Mouse (Mus musculus) retina, postnatal 1 day (tissue): Measurements from ENCODE around the gene Usp2.
"Not testable (repeated sequence)": the region's sequence is repeated elsewhere in the genome, so short reads cannot be mapped to it uniquely, and the experiment has no call there.

ENCODE experiments used
- DNase-seq: peaks from one replicate; pipeline ENCODE4 v3.0.0-alpha.2; 2012

Usp2 gene

DNA sequence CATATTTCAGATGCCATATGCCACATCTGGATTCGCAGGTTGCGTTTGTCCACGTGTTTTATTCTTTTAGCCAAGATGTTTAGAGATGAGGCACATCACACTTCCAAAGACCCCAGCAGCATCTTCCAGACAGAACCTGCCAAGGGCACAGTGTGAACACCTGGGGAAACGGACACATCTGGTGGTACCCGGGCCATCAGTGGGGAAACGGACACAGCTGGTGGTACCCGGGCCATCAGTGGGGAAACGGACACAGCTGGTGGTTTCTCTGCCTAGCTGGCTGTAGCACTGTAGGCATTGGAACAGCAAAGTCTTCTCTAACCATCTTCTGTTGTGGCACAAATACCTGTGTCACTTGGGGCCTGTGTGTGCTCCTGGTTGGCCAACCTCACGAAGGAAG lies 29.0 kb downstream of the Usp2 start:
- DNase-seq: no peak

DNA sequence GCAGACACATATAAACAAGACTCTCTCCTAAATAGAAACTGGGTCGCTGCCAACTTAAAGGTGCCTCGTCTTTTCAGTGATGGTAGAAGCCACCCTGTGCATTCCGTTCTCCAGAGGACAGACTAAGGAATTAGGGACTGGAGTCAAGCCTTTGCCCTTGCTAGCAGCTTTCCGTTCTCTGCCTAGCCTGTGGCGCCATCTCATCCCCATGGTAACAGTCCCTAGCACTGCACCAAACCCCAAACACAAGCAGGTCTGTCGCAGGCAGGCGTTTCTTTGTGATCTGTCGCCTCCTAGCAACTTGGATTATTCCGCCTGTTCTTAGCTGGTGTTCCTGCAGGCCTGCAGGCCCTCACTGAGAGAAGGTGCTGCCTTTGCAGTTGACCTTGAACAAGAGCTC lies 29.7 kb downstream of the Usp2 start:
- peak; percentile 66 for DNase-seq

DNA sequence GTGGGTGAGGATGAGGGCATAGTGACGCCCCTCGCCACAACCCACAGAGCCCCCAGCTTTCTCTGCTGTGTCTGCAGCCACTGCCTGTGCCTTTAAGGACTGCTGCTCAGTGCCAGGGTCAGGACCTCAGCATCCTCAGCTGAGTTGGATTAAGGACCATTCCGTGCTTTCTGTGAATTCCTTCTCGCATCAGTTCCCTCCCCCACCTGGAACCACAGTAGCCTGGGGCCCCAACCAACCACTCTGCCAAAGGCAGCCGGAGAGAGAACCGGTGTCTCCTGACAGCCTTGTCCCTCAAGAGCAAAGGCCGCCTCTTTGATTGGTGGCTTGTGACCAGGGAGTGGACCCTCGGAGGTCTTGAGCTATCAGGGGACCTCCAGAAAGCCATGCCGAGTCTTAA lies 34.7 kb downstream of the Usp2 start, which contains the start of gene Mfrp:
Mfrp (plus strand) TSS at position 240 of the 400 bp plus-strand sequence.
- no peak for DNase-seq

DNA sequence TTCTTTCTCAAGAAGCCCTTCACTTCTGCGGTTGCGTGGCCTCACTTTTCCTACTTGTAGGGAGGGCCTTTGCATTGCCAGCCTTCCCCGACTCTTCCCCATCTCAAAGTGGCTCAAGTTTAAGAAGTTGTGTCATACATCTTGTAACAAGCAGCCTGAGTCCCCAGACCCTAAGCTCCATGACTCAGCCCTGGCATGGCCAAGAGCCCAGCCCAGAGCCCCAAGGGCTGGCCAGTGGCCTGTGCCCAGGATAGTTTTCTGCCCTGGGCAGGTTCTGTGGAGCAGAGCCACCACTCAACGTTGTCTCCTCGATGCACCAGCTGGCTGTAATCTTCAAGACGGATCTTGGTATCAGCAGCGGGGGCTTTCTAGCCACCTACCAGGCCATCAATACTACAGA lies 38.1 kb downstream of the Usp2 start:
- no peak for DNase-seq

DNA sequence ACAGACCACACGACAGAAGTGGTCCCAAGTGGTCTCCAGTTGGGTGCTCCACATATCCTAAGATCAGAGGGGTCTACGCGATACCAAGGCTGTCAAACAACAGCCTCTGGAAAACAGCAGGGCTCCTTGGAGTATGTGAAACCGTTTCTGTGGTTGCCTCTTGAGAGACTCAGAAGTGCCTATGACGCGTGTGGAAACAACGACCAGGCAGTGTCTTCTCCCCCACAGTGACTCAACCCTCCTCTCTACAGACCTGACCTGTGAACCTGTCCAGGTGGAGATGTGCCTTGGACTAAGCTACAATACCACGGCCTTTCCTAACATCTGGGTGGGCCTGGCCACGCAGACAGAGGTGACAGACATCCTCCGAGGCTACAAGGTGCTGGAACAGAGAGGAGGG lies 39.0 kb downstream of the Usp2 start:
- DNase-seq: no peak

DNA sequence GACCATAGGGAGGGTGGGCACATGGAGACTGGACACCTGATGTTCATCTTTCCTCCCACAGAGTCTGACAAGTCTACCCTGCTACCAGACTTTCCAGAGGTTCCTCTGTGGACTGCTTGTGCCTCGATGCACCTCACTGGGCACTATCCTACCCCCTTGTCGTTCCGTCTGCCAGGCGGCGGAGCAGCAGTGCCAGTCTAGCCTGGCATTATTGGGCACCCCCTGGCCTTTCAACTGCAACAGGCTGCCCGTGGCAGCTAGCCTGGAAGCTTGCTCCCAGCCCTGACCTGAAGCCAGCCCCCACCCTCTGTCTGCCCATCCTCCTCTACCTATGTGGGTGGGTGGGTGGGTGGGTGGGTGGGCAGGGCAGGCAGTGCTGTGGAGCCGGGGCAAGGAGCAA lies 39.4 kb downstream of the Usp2 start:
- no peak for DNase-seq

DNA sequence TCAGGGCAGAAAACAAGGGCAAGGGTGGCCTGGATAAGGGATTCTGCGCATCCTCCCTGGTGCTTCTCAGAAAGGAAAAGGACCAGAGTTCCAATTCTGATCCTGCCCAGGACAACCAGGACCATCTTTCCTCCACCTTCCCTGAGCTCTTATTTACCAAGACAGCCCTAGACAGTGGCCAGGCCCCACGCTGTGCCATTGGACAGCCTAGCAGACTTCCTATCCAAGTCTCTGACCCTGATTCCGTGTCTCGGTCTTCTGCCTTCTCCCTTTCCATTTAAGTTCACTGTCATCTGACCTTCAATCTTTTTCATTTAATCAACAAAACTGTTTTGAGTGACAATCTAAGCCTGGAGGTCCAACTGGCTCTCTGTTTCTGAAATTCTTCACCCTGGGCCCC lies 39.8 kb downstream of the Usp2 start:
- DNase-seq: no peak

DNA sequence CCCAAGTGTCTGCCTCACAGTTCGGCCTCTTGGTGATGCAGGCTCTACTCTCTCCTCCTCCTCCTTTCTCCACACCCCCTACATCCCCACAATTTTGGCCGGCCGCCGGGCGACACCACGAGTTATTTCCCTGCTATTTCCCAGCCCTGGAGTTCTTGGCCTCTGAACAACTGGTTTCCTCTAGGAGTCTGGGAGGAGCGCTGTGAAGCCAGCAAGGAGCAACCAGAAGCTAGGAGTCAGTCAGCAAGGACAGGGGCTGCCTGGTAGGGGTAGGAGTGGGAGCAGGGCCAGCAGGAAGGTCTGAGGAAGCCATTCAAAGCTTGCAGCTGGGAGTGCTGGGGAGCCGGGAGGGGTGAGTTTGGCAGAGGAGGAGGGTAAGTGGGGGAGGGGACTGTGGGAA lies 40.3 kb downstream of the Usp2 start, which contains the start of gene C1qtnf5:
C1qtnf5 (plus strand) TSS at position 136 of the 400 bp plus-strand sequence.
- peak; percentile 49 for DNase-seq

DNA sequence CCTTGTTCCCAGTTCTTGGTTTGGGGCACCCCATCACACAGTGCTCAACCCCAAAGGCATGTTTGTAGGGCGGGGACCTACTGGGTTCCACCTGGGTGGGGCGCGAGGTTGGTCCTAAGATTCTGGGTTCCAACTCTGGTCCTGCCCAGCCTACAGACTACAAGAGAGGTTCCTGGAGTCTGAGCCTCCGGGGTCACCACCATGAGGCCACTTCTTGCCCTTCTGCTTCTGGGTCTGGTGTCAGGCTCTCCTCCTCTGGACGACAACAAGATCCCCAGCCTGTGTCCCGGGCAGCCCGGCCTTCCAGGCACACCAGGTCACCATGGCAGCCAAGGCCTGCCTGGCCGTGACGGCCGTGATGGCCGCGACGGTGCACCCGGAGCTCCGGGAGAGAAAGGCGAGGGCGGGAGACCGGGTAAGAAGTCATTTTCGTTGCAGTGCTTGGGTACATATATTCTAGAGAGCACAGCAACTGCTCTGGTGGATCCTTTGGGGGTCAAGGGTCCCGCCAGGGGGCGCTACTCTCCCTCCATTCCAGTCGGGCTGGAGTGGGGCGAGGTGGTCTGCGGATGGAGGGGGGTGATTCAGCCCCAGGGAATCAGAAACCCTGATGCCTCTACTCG lies 40.8 kb downstream of the Usp2 start:
- DNase-seq: peak; percentile 66

DNA sequence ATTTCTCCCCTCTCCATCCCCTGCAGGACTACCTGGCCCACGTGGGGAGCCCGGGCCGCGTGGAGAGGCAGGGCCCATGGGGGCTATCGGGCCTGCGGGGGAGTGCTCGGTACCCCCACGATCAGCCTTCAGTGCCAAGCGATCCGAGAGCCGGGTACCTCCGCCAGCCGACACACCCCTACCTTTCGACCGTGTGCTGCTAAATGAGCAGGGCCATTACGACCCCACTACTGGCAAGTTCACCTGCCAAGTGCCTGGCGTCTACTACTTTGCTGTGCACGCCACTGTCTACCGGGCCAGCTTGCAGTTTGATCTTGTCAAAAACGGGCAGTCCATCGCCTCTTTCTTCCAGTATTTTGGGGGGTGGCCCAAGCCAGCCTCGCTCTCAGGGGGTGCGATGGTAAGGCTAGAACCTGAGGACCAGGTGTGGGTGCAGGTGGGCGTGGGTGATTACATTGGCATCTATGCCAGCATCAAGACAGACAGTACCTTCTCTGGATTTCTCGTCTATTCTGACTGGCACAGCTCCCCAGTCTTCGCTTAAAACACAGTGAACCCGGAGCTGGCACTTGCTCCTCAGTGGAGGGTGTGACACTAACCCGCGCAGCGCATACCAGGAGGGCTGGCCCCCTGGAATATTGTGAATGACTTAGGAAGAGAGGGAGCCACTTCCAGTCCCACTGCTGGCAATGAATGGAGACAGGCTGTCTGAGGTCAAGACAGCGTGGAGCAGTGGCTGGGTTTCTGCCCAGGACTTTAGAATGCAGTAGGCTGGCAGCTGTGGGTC lies 41.6 kb downstream of the Usp2 start:
- no peak for DNase-seq

DNA sequence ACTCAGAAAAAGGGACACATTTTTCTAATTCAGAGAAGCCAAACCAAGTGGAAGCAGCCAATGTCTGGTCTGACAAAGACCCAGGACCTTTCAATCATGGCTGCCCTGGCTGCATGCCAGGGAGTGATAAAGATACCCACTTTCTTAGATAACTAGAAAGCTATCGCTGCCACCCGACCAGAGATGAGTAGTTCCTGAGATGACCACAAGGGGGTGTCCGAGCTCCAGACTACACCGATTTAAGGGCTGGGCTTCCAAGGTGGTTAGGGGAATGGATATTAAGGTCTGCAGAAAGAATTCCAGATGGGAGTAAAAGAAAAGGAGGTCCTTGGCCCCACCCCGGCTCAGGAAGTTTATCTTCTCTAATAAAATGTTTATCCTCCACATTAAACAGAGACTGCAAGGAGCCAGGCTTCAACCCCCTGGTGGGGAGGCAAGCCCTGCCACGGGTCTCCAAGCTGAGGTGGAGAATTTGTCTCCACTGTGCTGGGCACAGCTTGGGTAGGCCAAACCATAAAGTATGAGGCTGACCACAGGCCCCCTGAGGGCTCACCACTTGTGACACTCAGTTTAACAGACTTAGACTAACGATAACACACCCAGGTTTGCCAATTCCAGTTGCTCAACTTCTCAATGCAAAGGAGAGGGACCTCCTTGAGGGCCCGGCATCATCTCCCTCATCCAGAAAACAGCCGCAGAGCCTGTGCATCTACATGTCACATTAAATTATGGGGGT lies 42.7 kb downstream of the Usp2 start:
- peak; percentile 93 for DNase-seq

DNA sequence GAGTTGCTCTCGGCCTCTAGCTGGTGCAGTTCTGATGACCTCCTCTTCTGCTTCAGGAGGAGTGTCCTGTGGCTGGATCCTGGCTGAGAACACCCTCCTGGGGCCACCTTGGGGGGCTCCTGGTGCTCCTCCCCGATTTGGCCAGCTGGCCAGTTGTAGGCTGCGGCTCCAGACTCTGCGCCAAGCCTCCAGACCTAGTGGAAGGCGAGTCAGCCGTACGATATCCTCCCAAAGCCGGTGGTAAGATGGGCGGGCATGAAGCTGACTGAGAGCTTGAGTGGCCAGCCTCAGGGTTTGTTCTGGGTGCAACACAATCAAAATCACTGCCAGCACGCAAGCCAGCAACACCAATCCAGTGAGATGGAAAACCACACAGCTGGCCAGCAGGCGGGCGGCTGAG lies 45.1 kb downstream of the Usp2 start:
- not testable (repeated sequence) for DNase-seq

DNA sequence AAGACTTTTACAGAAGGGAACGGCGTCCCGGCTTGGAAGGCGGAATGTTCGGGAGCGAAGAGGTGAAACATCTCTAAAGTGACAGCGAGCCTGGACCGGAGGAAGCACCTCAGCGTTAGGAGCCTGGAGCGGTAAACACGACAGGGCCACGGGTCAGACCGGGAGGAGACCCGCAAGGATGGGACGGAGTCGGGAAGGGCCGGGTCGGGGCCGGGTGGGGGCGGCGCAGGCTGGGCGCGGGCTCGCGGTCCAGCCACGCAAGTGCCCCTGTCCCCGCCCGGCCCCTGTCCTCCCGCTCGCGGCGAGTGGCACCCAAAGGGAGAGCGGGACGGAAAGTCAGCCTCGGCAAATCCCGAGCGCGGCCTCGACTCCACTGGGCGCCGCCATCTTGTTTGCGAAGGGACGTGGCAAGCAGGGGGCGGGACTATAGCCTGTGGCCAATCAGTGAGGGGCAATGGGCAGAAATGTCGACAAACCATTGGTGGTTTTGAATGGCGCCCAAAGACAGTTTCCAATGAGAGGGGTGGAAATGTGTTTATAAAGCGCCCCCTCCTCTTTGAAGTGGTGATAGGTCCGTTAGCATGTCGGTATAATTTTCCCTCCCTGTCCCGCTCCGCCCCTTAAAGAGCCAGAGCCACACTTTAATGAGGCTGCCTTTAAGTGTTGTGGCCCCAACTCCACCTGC lies 46.4 kb downstream of the Usp2 start, which contains the start of the genes Gm49380 and Rnf26:
Gm49380 (minus strand) TSS at position 396 of the 685 bp plus-strand sequence.
Rnf26 (minus strand) TSS at position 413 of the 685 bp plus-strand sequence.
- DNase-seq: peak; percentile 99

DNA sequence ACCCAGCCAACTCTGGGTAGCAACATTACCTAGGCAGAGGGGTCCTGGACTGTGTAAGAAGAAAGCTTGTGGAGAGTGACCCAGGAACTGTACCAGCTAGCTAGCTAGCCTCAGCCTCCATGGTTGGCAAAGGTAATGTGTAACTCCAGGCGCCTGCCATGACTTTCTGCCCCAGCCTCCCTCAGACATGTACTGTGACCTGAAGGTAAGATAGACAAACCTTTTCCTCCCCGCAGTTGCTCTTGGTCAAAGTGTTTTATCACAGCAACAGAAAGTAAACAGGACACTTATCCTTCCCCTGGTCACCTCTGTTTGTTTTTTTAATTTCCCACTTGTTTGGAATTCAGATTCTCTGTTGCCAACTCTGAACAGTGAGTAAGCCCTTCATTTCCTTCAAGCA lies 47.6 kb downstream of the Usp2 start:
- no peak for DNase-seq

DNA sequence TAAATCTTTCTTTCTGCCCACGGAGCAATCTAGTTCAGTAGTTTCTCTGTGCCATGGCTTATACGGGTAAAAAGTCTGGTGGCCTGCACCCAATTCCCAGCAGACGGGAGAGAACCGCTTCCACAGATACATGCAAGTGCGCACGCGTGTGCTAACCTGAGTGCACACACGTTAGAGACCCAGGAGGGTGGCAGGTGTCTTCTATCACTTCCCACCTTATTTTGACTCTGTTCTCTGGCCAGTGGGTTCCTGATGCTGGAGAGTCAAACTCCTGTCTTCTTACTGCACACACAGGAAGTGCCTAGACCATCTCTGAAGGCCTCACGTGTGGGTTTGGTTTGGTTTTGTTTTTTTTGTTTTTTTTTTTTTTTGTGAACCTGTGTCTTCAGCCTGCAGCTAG lies 48.8 kb downstream of the Usp2 start:
- no peak for DNase-seq

DNA sequence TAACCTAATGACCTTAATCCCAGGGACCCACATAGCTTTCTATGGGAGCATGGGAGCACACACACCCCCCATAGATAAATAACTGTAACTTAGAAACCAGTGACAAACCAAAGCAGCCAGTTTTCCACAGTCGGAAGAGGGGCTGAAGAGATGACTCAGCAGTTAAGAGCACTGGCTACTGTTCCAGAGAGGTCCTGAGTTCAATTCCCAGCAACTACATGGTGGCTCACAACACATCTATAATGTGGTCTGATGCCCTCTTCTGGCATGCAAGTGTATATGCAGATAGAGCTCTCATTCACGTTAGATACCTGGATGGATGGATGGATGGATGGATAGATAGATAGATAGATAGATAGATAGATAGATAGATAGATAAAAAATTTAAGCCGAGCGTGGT lies 49.4 kb downstream of the Usp2 start:
- no peak for DNase-seq

DNA sequence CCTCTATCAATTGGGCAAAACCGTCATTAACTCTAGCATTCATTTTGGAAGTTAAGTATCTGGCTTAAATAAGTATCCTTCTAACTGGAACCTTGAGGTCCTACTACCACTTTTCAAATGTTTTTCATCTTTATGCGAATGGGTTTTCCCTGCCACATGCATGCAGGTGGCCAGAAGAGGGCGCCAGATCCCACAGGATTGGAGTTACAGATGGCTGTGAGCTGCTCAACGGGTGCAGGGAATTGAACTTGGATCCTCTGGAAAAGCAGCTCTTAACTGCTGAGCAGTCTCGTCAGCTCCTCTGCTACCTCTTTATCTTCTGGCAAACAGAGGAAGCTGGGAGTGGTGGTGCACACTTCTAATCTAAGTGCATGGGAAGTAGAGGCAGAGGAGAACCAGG lies 52.2 kb downstream of the Usp2 start:
- peak; percentile 51 for DNase-seq

DNA sequence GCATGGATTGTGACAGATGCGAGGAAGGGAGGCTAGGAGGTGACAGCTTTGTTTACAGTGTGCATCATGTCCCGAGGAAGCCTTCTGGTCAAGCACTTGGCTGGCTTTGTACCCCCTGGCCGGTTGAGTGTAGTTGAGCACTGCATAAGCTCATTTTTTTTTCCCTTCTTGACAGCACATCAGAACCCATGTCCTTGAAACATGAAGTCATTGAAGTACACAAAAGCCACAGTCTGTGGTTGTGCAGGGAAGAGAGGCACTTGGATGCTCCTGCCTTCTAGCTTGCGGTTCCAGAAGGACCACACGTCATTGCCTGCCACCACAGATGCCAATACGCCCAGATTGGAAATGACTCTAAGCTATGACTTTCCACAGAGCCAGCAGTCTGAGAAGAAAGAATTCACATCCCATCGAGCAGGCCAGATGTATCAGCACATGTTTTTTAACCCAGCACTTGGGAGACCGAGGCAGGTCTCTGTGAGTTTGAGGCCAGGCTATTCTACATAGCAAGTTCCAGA lies 53.2 kb downstream of the Usp2 start:
- no peak for DNase-seq

DNA sequence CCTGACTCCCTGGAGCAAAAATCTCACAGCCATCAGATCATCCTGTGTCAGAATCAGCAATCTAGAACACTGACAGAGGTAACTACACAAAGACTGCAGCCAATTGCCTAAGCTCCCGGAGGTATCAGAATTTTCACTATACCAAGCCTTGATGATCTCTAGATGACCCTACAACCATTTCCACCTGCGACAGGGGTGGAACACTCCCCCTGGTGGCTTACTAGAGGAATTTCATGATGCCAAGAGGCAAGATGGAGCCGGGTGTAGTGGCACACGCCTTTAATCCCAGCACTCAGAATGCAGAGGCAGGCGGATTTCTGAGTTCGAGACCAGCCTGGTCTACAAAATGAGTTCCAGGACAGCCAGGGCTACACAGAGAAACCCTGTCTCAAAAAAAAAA lies 57.5 kb downstream of the Usp2 start:
- peak; percentile 28 for DNase-seq

DNA sequence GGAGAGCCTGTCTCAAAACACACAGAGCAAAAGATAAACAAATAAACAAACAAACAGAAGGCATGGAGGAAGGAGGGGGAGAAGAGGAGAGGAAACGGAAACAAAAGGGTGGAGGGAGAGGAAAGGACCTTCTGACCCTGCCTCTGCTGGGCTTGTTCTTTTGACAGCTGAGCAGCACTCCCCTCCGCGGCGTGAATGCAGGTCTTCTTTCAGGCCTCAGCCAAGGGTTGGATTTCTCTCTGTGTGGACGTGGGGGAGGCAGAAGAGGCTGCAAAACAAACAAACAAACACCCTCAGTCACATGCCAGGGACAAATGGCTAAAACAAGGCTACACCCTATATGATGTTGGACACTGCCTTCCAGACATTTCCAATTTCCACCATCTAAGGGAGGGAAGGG lies 58.2 kb downstream of the Usp2 start:
- DNase-seq: no peak

DNA sequence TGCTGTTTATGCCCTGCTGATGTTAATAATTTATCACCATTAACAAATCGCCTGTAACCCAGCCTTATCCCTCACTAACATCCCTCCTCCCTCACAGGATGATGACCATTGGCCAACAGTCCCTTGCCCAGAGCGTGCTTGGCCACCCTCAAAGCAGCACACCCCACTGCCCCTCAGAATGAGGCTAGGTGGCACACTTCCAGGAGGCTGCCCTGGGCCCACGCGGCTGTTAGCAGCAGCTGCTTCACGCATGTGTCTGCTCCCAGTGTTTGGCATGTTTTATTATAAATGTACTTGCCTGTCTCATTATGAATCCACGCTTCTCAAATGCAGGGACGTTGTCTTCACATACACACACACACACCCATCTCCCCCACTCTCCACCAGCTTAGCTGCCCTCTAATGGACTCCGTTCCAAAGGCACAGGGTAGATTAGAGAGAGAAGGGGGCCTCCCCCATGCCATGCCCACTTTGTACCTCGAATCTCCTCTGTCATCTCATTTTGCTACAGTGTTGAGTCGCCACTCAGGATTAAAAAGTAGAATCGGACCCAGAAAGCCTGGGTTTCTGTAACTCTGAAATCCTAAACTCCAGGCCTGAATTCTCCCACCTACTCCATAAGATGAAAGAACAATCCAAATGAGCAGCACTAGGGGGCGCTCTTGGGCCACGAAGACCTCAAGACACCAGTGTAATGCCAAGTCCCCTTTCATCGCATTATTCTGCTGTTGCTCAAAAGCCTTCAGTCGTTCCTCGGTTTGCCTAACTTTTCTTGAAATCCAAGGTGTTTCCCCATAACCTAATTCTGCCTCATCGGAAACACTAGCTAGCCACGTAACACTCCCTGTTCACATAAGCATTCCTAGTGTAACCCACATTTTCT lies 59.0 kb downstream of the Usp2 start:
- DNase-seq: peak; percentile 93

DNA sequence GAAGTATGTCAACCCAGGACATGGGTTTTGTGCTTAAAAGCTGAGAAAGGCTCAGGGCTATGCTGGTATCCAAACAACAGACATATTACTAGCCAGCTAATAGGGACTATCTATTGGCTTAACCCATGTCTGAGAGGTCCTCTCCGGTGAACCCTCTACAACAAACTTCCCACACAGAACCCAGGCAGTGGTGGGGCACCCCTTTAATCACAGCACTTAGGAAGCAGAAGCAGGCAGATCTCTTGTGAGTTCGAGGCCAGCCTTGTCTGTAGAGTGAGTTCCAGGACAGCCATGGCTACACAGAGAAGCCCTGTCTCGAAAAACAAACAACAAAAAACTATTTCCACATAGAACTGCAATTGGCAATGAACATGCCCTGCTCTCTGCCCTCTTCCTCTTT lies 59.9 kb downstream of the Usp2 start:
- DNase-seq: no peak
